In the genomic region with DNA sequence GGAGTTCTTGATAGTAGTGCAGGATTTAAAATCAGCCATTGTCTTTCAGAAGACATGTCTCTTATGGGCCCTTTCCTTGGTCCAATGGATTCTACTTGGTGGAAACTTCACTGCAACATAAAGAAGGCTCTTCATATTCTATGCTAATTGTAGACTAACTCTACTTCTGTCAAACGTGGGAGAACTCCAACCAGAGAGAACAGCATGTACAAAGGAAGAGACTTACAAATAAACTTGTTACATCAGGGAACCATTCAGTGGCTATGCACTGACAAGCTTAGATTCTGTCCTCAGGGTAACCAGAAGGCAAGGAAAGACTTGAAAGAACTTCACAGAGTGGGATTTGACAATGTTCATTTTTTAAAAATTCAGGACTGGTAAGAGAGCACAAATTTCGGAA, we compare ENCODE assay signal across 18 mouse cellular contexts. TPM values are rescaled to one million over a fixed set of nuclear protein-coding genes. Genes with fewer than 3 reads are reported as not detected.
"Had no signal": no experiment of that assay in that cellular context is flagged by ENCODE, and none has a peak within 500 bp of the region (broad histone marks: within the 10 kb centered on the region; RNA-seq: fewer than 3 reads in every experiment).

No protein-coding gene starts in this region.

- H3K9ac ChIP-seq: lung, embryonic 14.5 days; midbrain, embryonic 12.5 days; neural tube, embryonic 13.5 days; neural tube, embryonic 15.5 days had no signal

- H3K4me3 ChIP-seq: midbrain, embryonic 10.5 days; midbrain, embryonic 12.5 days; myocyte; neural tube, embryonic 13.5 days; neural tube, embryonic 15.5 days had no signal

- DNase-seq: lung, embryonic 14.5 days; lung, postnatal 10 days; lung, postnatal 4 days; midbrain, embryonic 14.5 days; retina, postnatal 1 day; right cerebral cortex, adult 18-20 months; right cerebral cortex, postnatal 25 days; right cerebral cortex, postnatal 4 days; spleen, adult 18-20 months; thymus, adult 18-20 months; thymus, postnatal 14 days; thymus, postnatal 36 days had no signal

- H3K4me2 ChIP-seq: lung, embryonic 14.5 days; midbrain, embryonic 12.5 days; neural tube, embryonic 13.5 days; neural tube, embryonic 15.5 days had no signal

- H3K27ac ChIP-seq: midbrain, embryonic 10.5 days; midbrain, embryonic 12.5 days; neural tube, embryonic 15.5 days had no signal

- H3K27me3 ChIP-seq: midbrain, embryonic 12.5 days; neural tube, embryonic 13.5 days; neural tube, embryonic 15.5 days had no signal

- H3K36me3 ChIP-seq: midbrain, embryonic 10.5 days; midbrain, embryonic 12.5 days; neural tube, embryonic 13.5 days; neural tube, embryonic 15.5 days had no signal

- ATAC-seq: midbrain, embryonic 16.5 days had no signal

- H3K4me1 ChIP-seq: midbrain, embryonic 10.5 days; midbrain, embryonic 12.5 days; neural tube, embryonic 13.5 days; neural tube, embryonic 15.5 days had no signal

- H3K9me3 ChIP-seq: midbrain, embryonic 10.5 days; midbrain, embryonic 12.5 days; neural tube, embryonic 13.5 days; neural tube, embryonic 15.5 days had no signal

RNA-seq across cellular contexts. Expression of a gene that starts 48.3 kb away (rescaled TPM):
- polyA plus RNA-seq: myocyte had no signal
